Mouse (Mus musculus) G1E-ER4 (cell line): ENCODE data around the gene Olfr805. TPM values are rescaled to one million over a fixed set of nuclear protein-coding genes. Genes with fewer than 3 reads are reported as not detected.

Source experiments
- GATA1 ChIP-seq: IDR thresholded peaks from one replicate; pipeline ENCODE4 v1.8.0; 2012; ENCODE audit warnings: low read length, inconsistent platforms
- polyA plus RNA-seq: library from polyadenylated mRNA; stranded (reverse); fragments of >175 nt; gene quantifications from 2 replicates; pipeline ENCODE4 v1.2.3, GENCODE M21; 2012

Olfr805 gene
- not detected in 2 replicates for polyA plus RNA-seq

DNA sequence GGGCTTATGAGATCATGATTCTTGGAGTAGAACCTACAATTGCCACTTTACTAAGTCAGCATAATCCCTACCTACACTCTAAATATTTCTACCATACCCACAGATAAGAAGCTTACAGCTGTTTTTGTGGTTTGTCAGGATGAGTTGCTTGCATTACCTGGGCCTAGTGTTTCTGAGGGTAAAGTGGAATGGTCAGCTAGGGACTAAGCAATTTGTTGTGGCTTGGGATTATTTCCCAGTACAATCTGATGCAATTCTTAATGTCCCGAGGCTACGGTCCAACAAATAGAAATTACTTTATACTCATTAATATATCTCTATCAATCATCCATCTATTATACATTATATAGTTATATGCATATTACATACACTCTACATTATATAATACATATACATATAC lies at the start of gene Olfr805:
Olfr805 (minus strand) TSS at position 101 of the 400 bp plus-strand sequence.
- no peak for TF ChIP-seq GATA1

DNA sequence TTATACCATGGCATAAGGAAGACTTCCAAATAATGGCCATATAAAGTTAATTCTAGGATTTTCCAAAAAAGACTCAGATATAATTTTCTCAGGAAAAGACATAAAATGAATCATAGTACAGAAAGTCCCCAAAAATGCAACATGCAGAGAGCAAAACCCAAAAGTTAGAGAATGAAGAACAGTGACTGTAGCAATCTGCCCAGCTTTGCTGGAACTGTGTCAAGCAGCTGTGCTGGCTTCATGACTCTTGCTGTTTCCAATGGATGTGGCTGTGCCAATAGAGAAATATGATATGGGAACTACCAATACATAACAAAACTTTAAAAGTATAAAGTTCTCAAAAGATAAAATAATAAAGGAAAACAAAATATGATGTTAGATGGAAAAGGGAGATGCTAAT lies 48.9 kb upstream of the Olfr805 start:
- no peak for TF ChIP-seq GATA1

DNA sequence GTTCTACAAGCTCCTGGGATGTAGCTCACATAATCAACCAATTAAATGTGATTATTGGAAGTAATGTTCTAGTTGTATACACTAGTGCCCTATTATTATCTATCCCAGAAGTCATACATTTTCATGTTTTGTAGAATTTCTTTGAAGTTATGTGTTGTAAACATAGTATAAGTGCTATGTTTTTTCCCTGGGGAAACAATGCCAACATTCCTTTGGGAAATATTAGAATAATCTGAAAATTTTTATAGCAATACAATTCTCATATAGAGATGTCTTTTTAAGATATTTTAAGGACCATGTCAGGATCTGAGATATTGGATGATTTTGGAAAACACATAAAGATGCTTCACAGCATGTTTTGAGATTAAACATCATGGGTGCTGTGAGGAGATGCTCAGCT lies 45.2 kb upstream of the Olfr805 start, which contains the start of gene Olfr809:
Olfr809 (plus strand) TSS at position 301 of the 400 bp plus-strand sequence.
- no peak for TF ChIP-seq GATA1

DNA sequence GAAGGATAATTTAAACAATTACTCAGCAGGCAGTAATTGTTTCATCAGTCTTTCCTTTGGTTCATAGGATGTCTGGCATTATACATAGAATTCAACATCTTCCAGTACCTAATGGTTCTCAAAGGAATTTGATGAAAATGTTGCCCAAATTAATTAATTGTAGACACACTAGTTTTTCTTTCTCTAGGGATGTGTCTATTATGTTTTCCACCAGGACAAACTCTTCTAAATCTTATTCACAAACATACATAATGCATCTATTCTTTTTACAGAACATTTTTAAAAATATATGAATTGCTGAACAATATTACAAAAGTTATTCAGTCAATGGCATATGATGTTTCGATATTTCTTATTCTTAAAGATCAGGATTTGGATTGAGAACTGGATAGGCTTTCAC lies 36.0 kb upstream of the Olfr805 start, which contains the start of gene Olfr808:
Olfr808 (plus strand) TSS at position 301 of the 400 bp plus-strand sequence.
- no peak for TF ChIP-seq GATA1

DNA sequence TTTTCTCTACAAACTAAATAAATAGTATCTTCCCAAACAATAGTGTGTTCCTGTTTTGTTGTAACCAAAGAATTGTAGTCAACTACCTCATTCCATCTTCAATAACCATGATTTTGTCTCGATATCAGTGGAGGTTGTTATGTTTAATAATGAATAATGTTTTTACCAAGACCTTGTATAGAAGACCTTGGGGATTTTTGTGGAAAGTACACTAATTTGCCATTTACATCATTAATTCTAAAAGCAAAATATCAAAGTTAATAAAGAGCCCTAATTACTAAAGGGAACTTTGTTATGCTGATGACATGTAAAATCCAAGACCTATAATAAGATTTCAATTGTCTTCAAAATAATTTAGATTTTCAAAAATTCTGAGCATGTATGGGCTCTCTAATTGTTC lies 28.5 kb upstream of the Olfr805 start, which contains the start of gene Olfr807:
Olfr807 (minus strand) TSS at position 101 of the 400 bp plus-strand sequence.
- TF ChIP-seq GATA1, result no peak

DNA sequence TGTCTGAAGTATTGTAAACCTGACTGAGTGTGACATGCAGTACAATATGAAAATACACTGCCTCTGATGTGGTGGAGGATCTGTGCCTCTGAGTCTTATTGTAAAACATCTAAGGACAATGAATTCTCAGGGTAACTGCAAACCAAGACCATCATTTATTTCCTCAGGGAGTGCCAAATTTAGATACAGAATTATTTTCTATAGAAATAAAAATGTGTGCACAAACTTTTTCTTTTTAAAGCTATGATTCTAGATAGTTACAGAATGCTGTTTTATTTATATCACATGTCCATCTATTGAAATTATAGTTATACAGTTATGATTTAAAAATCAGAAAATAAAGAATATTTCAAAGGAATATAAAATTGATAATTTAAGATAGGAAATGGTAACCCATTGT lies 12.6 kb upstream of the Olfr805 start, which contains the start of gene Olfr806:
Olfr806 (minus strand) TSS at position 101 of the 400 bp plus-strand sequence.
- TF ChIP-seq GATA1, result no peak

DNA sequence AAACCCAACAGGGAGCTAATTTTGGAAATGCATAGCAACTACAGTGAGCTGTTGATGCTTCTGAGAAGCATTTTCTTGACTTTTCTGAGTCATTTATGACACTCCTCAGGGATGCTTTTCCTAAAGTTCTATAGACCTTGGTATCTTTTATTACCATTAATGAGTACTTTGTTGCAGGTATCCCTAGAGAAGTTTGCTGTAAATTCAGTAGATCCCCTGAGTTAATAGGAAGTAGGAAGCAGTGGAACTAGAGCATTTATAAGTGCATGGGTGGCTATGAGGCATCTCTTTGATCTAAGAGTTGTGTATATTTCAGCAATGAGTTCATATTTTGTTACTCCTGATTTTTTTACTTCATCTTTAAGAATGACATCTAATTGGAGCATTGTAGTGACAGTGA lies 26.3 kb downstream of the Olfr805 start, which contains the start of gene Olfr804:
Olfr804 (plus strand) TSS at position 301 of the 400 bp plus-strand sequence.
- TF ChIP-seq GATA1, result no peak

DNA sequence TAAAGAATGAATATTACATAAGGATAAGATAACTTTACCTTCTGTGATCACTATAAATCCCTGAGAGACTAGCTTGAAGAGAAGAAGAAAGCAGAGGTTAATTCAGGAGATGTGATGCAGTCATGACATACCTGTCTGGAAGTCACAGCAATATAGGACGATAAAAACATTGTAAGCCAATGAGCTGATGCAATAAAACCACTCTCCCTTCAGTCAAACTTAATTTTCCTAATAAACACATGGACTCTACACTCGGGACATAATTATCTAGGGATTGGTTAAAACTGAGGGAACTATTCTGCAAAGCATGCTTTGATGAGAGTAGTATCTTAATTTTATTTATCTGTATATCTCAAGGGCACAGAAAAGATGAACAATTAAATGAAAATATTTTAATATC lies 35.0 kb downstream of the Olfr805 start, which contains the start of gene Olfr803:
Olfr803 (minus strand) TSS at position 101 of the 400 bp plus-strand sequence.
- TF ChIP-seq GATA1, result no peak

DNA sequence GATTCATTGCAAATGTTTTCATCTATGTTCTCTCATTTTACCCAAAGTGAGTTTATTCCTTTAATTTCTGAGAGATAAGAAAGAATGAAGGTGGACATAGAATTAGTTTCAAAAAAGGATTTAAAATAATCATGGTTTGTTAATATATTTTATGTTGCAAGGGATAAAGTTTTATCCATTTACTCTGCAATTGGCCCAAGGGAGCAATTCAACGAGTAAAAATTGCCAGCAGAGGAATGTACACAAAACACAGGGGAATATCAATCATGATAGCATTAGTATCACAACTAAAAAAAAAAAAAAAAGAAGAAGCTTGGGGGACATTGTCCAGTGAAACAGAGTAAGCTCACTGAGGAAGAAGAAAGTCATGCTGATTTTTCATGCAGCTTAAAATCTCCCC lies 41.1 kb downstream of the Olfr805 start, which contains the start of gene Olfr802:
Olfr802 (minus strand) TSS at position 101 of the 400 bp plus-strand sequence.
- TF ChIP-seq GATA1, result no peak

DNA sequence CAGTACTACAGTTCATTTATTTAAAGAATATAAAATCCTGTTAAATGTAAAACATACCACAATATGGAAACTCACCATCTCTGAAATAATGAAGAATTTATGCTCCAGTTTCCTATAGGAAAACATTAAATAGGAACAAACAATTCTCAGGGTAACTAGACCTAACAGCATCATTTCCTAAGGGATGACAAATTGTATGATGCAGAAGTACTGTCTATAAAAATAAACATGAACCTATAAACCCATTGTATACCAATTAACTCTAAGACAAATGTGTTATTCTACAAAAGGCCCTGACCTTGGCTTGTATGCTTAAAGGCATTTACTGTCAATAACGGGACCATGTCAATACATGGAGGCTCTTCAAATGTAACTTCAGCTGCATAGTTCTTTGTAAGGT lies 55.4 kb downstream of the Olfr805 start, which contains the start of gene Olfr801:
Olfr801 (minus strand) TSS at position 101 of the 400 bp plus-strand sequence.
- no peak for TF ChIP-seq GATA1

Other genes starting within 250 kb of the Olfr805 start
- gene Olfr789, start 244.6 kb downstream of the Olfr805 start, polyA plus RNA-seq, result not detected in 2 replicates
- gene Olfr790, start 230.9 kb downstream of the Olfr805 start, polyA plus RNA-seq, result not detected in 2 replicates
- gene Olfr791, start 207.6 kb downstream of the Olfr805 start, polyA plus RNA-seq, result not detected in 2 replicates
- not detected in 2 replicates for gene Olfr792, start 190.2 kb downstream of the Olfr805 start, polyA plus RNA-seq
- gene Olfr794, start 161.7 kb downstream of the Olfr805 start, polyA plus RNA-seq, result not detected in 2 replicates
- not detected in 2 replicates for gene Olfr796, start 116.8 kb downstream of the Olfr805 start, polyA plus RNA-seq
- not detected in 2 replicates for gene Olfr798, start 101.4 kb downstream of the Olfr805 start, polyA plus RNA-seq
- not detected in 2 replicates for gene Olfr799, start 91.9 kb downstream of the Olfr805 start, polyA plus RNA-seq
- not detected in 2 replicates for gene Olfr800, start 71.7 kb downstream of the Olfr805 start, polyA plus RNA-seq
- gene Olfr801, start 55.5 kb downstream of the Olfr805 start, polyA plus RNA-seq, result not detected in 2 replicates
- gene Olfr802, start 41.2 kb downstream of the Olfr805 start, polyA plus RNA-seq, result not detected in 2 replicates
- not detected in 2 replicates for gene Olfr803, start 35.1 kb downstream of the Olfr805 start, polyA plus RNA-seq
- gene Olfr804, start 26.2 kb downstream of the Olfr805 start, polyA plus RNA-seq, result not detected in 2 replicates
- gene Olfr806, start 12.5 kb upstream of the Olfr805 start, polyA plus RNA-seq, result not detected in 2 replicates
- gene Olfr807, start 28.4 kb upstream of the Olfr805 start, polyA plus RNA-seq, result not detected in 2 replicates
- not detected in 2 replicates for gene Olfr808, start 36.1 kb upstream of the Olfr805 start, polyA plus RNA-seq
- not detected in 2 replicates for gene Olfr809, start 45.3 kb upstream of the Olfr805 start, polyA plus RNA-seq
- gene Olfr810, start 65.5 kb upstream of the Olfr805 start, polyA plus RNA-seq, result not detected in 2 replicates
- gene Olfr811, start 75.0 kb upstream of the Olfr805 start, polyA plus RNA-seq, result not detected in 2 replicates
- not detected in 2 replicates for gene Olfr812, start 116.7 kb upstream of the Olfr805 start, polyA plus RNA-seq
- not detected in 2 replicates for gene Olfr813, start 126.0 kb upstream of the Olfr805 start, polyA plus RNA-seq
- gene Olfr814, start 150.5 kb upstream of the Olfr805 start, polyA plus RNA-seq, result not detected in 2 replicates
- not detected in 2 replicates for gene Olfr815, start 176.5 kb upstream of the Olfr805 start, polyA plus RNA-seq
- gene Olfr816, start 186.2 kb upstream of the Olfr805 start, polyA plus RNA-seq, result not detected in 2 replicates
- gene Olfr818, start 219.7 kb upstream of the Olfr805 start, polyA plus RNA-seq, result not detected in 2 replicates
- not detected in 2 replicates for gene Olfr819, start 237.9 kb upstream of the Olfr805 start, polyA plus RNA-seq
- not detected in 2 replicates for gene Olfr247, start 246.8 kb upstream of the Olfr805 start, polyA plus RNA-seq